Mouse (Mus musculus) lung, postnatal 0 days (tissue): ENCODE measurements around the gene Gpc6.

Experiments
- CTCF ChIP-seq: IDR thresholded peaks from 2 replicates; pipeline ENCODE4 v1.5.1; 2016; ENCODE audit warnings: antibody characterized with exemption, mild to moderate bottlenecking
- EP300 ChIP-seq: IDR thresholded peaks from 2 replicates; pipeline ENCODE4 v1.6.1; 2016; ENCODE audit warnings: antibody characterized with exemption, mild to moderate bottlenecking, control low read depth

GRCm38 (mm10) chr14:117932163-117932851, 1007.2 kb downstream of the Gpc6 start:
- TF ChIP-seq CTCF = no peak
- no peak for TF ChIP-seq EP300
